Mouse (Mus musculus): ENCODE measurements around the gene Fndc7.

- TF ChIP-seq MAX (IDR thresholded peaks at IDR 0.05; ENCODE audit: low read depth) (no peak), POLR2A (IDR thresholded peaks at IDR 0.05; ENCODE audit: insufficient read length, low read depth) (no peak), MYOD1 (IDR thresholded peaks at IDR 0.05; ENCODE audit: control insufficient read depth in 1 of 3, insufficient read length in 2 of 3, low read depth in 2 of 3) (no peak), REST (IDR thresholded peaks at IDR 0.05; ENCODE audit: insufficient read depth, insufficient read length) (no peak), E2F4 (IDR thresholded peaks at IDR 0.05; ENCODE audit: insufficient read depth) (no peak), CEBPB (IDR thresholded peaks at IDR 0.05; ENCODE audit: insufficient read depth, poor library complexity, severe bottlenecking) (no peak), TCF12 (IDR thresholded peaks at IDR 0.05; ENCODE audit: insufficient read depth, poor library complexity, severe bottlenecking) (no peak)
Observed at GRCm38 (mm10) chr3:108863091-108863490, 26.7 kb downstream of the Fndc7 start.
